Mouse (Mus musculus) MEL-GATA-1-ER (cell line): ENCODE measurements around the gene Ecm2.

Experiments used
- DNase-seq: peaks from one replicate; pipeline ENCODE4 v3.0.0-alpha.2; 2012; ENCODE audit warnings: low read depth; ENCODE audit errors: extremely low read depth

Gene Ecm2

GRCm38 (mm10) chr13:49504510-49504909 lies at the start of gene Ecm2:
Gene Ecm2 (plus strand): TSS chr13:49504810.
- no peak for DNase-seq

GRCm38 (mm10) chr13:49460276-49460675 lies 44.3 kb upstream of the Ecm2 start:
- DNase-seq, result no peak

DNA sequence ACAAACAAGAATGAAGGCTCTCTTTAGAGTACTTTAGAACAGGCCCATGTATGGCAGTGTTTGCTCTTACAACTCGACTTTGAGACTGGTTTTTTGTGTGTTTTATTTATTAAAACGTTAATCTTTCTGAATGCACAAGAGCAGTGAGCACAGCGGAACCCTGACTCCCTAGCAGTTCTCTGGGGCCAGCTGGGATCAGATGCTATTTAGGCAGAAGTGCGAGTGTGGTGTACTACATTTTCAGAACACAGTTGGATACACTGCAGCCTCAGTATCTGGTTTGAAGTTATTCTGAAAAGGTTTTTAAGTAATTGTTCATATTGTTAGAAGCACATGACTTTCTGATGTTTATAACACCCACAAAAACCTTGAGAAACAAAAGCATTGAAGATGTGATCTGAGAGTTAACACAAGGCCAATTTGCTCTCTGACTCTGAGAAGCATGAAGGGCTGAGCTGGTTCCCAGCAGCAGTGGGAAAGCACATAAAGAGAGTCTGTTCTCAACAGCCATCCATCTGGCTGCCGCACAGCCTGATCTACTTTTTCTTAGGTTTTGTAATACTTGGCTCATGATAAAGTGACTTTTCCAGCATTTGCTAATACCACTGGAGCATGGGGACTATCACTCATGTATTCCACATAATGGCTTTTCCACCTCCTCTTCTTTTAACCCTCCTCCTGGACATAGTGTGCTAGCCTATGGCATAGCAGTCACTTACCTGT lies 43.8 kb upstream of the Ecm2 start:
- DNase-seq, result no peak

DNA sequence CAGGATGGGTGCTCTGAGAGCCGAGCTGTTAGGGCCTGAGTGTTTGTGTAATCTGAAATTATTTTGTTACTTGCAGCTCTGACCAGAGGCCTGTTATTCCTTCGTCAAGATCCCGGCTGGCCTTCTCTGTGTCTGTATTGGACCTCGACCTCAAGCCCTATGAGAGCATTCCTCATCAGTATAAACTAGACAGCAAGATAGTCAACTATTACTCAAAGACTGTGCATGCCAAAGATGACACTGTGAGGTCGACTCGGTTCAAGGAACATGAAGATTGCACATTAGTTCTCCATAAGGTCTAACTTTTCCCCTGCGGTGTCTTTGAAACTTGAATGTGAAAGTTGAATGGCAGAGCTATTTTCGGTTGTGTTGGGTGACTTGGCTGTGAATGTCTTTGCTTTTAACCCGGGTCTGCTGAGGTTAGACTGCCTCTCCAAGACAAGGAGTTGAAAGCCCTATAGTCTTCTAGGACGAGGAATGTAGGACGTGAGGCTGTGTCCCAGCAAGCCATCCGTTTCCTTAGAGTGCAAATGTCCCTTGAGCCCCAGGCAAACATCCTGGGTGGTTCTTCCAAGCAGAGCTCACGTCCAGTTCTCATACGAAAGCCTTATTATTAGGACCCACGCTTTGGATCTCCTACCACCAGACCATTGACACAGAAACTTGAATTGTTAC lies 43.0 kb upstream of the Ecm2 start:
- DNase-seq, result no peak

- no peak for DNase-seq
Measured at GRCm38 (mm10) chr13:49462921-49463320, 41.7 kb upstream of the Ecm2 start.

DNA sequence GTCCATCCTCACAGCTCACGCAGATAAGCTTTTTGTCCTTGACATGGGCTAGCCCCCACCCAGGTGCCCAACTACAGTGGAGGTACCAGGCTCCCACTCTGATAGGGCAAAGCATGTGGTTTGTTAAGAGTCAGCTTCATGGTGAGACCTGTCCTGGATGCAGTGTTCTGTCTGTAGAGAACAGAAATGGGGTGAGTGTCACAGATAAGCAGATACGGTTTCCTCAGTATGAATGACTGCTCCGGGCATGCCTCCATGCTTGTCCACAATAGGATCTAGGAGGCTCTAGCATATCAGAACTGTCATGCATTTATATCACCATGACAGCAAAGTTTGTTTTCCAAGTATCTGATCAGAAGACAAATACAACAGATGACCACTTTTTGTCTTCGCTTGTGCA lies 38.7 kb upstream of the Ecm2 start:
- DNase-seq, result no peak

- no peak for DNase-seq
Measured at GRCm38 (mm10) chr13:49466393-49467075, 38.1 kb upstream of the Ecm2 start.

- no peak for DNase-seq
Measured at GRCm38 (mm10) chr13:49467585-49467984, 37.0 kb upstream of the Ecm2 start.

- DNase-seq, result no peak
Measured at GRCm38 (mm10) chr13:49469002-49469401, 35.6 kb upstream of the Ecm2 start.

GRCm38 (mm10) chr13:49470319-49470718 lies 34.3 kb upstream of the Ecm2 start:
- DNase-seq, result no peak

DNA sequence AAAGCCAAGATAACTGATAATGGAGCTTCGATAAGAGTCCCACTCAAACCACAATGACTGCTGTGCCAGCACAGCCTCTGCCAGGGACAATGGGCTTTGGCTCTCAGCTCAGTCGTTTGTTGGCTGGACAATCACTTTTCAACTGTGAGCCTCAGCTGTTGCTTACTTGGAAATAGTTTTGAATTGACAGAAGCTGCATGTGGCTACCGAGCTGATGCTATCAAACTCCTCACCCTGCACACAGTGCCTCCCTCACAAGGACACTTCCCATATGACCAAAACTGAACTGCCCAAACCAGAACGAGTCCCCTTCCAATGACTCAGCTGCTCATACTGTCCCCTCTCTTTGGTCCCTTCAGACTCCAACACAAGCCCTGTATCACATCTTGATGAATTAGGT lies 33.8 kb upstream of the Ecm2 start:
- no peak for DNase-seq

GRCm38 (mm10) chr13:49471981-49472675 lies 32.5 kb upstream of the Ecm2 start:
- no peak for DNase-seq

DNA sequence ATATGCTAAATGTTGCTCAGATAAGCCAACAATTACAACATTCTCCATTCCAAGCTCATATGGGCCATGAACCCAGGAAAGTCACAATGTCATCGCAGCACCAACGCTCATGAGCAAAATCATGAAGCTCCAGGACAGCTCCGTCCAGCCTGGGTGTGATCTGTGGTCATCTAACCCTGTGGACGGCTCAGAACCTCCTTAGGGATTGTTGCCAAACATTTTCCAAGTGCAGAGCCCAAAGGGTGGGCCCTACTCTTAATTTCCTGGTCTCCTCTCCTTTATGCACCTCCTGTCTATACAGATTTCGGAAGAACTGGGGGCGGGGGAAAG lies 32.0 kb upstream of the Ecm2 start:
- no peak for DNase-seq

DNA sequence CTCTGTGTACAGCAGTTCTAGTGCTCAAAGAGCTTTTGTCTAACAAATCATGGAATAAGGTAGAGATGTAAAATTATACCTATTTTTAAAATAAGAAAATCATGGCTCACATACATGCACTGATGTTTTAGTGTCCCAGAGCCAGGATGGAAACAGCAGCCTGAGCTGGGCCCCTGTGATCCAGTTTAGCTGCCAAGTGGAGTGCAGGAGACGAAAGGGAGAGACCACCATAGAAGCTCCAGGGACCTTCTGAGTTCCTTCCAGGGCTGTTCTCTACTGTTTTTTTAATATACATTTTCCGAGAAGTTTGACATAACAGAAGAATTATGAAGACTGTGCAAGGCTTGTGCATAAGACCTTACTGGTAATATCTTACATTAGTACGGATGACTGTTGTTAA lies 26.7 kb upstream of the Ecm2 start:
- no peak for DNase-seq

DNA sequence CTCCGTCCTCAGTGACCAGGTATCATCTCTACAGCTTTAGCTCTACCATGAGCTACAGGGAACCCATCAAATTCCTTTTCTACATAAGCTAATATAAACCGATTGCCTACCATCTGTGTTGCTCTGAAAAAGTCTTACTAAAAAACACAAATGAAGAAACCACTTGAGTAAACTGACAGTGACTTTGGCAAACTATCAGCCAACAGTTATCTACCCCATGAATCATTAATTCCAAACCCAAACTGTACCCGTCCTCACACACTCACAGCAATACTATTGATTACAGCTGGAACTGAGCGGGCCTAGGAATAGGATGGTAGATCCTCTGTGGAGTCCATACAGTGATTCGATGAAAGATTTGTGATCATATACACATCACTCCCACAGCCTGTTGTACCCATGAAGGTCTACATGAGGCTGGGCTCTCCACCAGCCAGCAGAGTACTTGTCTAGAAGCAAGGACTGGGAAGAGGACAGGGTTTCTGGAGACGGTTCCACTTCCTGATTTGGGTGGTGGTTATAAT lies 25.7 kb upstream of the Ecm2 start:
- DNase-seq, result no peak

DNA sequence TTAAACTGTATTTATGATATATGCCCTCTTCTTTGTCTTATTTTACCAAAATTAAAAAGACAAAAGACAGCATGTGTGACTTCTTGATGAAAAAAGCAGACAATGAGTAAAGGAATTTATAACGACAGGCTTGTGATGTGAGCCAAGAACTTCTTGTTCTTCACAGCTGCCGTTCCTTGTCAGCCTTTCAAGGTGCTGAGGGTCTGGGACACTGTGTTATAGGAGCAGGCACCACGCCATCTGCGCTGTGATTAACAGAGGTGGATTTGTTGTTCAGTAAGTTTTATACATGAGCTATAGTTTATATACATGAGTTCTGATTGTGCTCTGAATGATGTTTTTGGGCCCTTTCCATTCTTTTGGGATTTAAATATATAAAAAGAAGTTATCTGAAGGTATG lies 25.2 kb upstream of the Ecm2 start:
- DNase-seq, result no peak

- DNase-seq, result no peak
Measured at GRCm38 (mm10) chr13:49480057-49480456, 24.6 kb upstream of the Ecm2 start.

DNA sequence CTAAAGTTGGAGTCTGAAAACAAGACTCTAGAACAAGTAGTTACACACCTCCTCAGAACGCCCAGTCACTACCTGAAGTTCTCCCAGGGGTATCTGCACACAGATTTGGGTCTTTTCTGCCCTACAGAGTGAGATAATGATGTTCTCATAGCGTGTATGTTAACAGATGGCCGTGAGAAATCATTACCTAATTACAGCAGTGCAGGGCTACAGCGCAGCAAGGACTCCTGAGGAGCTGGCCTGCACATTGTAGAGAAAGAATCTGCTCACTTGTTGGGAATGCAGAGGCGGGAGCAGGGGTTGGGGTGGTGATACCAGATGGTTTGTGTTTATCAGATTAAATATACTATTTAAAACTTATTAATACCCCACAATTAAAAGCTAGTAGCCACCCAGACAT lies 24.1 kb upstream of the Ecm2 start:
- DNase-seq, result no peak

- no peak for DNase-seq
Measured at GRCm38 (mm10) chr13:49485388-49485787, 19.2 kb upstream of the Ecm2 start.

DNA sequence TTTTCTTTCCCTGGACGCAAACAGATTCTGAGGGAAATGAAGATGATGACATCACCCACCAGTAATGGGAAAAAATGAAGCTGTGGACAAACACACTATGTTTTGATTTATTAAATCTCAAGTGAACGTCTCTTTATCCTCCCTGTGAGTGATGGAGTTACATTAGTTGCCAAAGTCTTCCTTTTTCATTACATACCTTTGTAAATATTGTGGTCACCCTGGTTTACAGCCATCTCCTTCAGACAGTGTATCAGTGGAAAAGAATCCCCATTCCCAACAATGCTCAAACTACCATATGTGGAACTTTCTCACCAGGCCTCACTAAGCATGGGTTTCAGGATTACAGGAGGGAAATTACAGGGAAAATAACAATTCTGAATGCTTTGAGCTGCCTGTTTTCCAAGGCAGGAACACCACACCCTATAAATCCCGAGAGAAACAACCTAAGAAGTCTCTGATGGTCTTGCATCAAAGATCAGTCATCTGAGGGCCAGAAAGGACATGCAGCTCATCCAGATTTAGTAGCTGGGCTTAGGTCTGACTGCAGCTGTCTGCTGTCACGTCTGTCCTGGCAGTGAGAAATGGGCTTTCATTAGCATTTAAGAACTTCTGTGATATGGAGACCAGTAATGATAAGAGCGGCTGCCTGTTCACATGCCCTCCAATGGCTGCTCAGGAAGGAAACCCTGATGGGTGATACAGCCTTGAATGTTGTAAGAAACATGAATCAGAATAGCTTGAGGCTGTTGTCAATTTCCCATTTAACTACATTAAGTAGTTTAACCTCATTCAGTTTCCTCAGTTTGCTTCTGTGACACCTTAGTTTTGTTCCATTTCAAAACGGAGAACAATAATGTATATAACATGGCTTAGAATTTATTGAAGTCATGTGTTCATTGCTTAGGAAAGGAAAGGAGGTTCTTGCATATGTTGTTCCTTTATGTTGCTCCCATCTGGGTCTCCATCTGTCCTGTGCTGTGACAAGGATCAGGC lies 11.9 kb upstream of the Ecm2 start, which contains the start of gene Tes3-ps:
TSS of gene Tes3-ps (plus strand) at position 943 of the 993 bp plus-strand sequence.
- DNase-seq, result no peak

DNA sequence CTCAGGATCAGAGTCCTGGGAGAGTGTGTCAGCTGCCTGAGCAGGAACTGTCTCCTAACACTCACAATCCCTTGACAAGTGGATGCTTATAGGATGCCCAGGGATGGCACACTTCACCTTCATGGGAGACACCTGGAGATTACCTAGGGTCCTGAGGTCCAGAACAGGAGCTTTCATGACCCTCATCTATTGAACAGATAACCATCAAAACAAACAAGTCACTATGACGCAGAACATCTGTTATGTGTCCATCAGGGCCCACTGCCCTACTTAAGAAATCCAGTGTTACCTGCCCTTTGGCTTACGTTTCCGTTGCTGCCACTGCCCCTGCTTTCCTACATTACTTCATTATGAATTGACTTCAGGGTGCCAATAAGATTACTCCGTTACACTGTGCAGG lies 1.2 kb downstream of the Ecm2 start:
- DNase-seq, result no peak
